Mouse (Mus musculus) stomach, embryonic 14.5 days (tissue): Measurements from ENCODE around the gene Rnase12. TPM values are rescaled to one million over a fixed set of nuclear protein-coding genes. Genes with fewer than 3 reads are reported as not detected.

Experiments
- ATAC-seq: fragments of 200-750 bp; cut with Nextera tagmentation; 2 replicates; pipeline ENCODE4 v1.8.0; 2017; ENCODE audit warnings: low read depth, moderate TSS enrichment; ENCODE audit not compliant: insufficient number of reproducible peaks, insufficient read depth, low FRiP score
- H3K27ac ChIP-seq: fragments of 300-500 bp; sonication (generic); 2 replicates; pipeline ENCODE4 v1.5.1; 2014; ENCODE audit warnings: mild to moderate bottlenecking, low read length, moderate library complexity, mixed read lengths
- H3K27me3 ChIP-seq: fragments of 300-500 bp; sonication (generic); 2 replicates; pipeline ENCODE4 v1.6.1; 2014; ENCODE audit warnings: low read length, control low read depth, mixed read lengths; ENCODE audit not compliant: control insufficient read depth, insufficient read depth
- H3K36me3 ChIP-seq: fragments of 300-500 bp; sonication (generic); 2 replicates; pipeline ENCODE4 v1.6.1; 2014; ENCODE audit warnings: mild to moderate bottlenecking, control low read depth, low read length, moderate library complexity, mixed read lengths; ENCODE audit not compliant: control insufficient read depth, insufficient read depth
- H3K4me1 ChIP-seq: fragments of 300-500 bp; sonication (generic); 2 replicates; pipeline ENCODE4 v1.6.1; 2014; ENCODE audit warnings: low read length, control low read depth, mixed read lengths; ENCODE audit not compliant: control insufficient read depth, insufficient read depth
- H3K4me2 ChIP-seq: fragments of 300-500 bp; sonication (generic); replicated peaks from 2 replicates; pipeline ENCODE4 v1.6.1; 2014; ENCODE audit warnings: low read depth, low read length, control low read depth
- H3K4me3 ChIP-seq: fragments of 300-500 bp; sonication (generic); 2 replicates; pipeline ENCODE4 v1.5.1; 2014; ENCODE audit warnings: low read depth, low read length, control low read depth
- H3K9ac ChIP-seq: fragments of 300-500 bp; sonication (generic); replicated peaks from 2 replicates; pipeline ENCODE4 v1.6.1; 2014; ENCODE audit warnings: low read depth, mild to moderate bottlenecking, control low read depth, low read length, moderate library complexity, mixed read lengths
- H3K9me3 ChIP-seq: fragments of 300-500 bp; sonication (generic); 2 replicates; pipeline ENCODE4 v1.6.1; 2016; ENCODE audit warnings: low read depth, low read length, control low read depth; ENCODE audit not compliant: control insufficient read depth
- whole genome bisulfite sequencing: fragments of 180-500 bp; shearing (Covaris S2); extraction: QIAGEN DNeasy Blood & Tissue Kit; methylation state at CpG from one replicate; pipeline ENCODE4 v1.1.7; 2014; 5-methylcytosine and 5-hydroxymethylcytosine counted together
- polyA plus RNA-seq: library from polyadenylated mRNA; unstranded; fragments of >200 nt; fragmentation: Nextera tagmentation; extraction: Ambion mirVana; gene quantifications from 2 replicates; pipeline ENCODE4 v1.2.1, GENCODE M21; 2014

Rnase12 gene
- polyA plus RNA-seq, 1 experiment from 2014 or later = 0.80 TPM

DNA sequence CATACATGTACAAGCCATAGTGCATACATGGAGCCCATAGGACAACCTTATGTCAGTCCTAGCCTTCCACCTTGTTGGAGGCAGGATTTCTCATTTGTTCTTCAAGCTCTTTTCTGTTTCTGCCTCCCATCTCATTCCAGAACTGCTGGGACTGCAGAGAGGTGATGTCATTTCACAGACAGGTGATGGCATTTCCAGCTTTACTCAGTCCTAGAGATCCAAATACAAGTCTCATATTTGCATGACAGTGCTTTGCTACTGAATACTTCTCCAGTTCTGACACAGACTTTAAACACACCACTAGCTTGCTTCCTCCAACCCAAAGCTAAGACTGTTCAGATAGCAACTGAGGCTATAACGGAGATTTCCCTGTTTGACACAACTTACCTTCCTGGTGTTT, 21.7 kb upstream of the Rnase12 start:
- Histone ChIP-seq H3K36me3 (no peaks in the 10 kb centered on the region), H3K27me3 (no peaks in the 10 kb centered on the region), H3K4me2 (no peak overlapping the region), H3K27ac (no peak overlapping the region), H3K9ac (no peak overlapping the region), H3K4me3 (no peak overlapping the region), H3K4me1 (no peaks in the 10 kb centered on the region), H3K9me3 (no peaks in the 10 kb centered on the region)
- no peak for ATAC-seq
- WGBS = 91% methylated on average over 1 of the region's 1 CpGs

DNA sequence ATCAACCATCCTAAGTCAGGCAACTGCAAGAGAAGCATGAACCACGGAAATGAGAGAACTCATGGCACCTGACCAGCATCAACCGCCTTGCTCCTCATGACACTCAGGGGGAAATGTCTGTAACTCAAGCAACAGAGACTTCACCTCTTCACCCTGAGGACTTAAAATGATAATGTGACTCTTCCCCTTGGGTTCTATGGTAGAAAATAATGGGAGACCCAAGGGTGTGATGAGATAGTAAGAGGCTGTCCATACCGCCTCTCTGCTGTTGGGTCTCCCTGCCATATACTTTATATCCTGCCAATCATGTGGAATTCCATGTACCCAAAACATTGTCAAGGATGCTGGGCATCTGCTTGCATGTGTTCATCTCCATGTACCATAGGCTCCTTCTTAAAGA, 16.9 kb upstream of the Rnase12 start, which contains the start of gene Olfr750:
TSS of gene Olfr750 (minus strand) at position 101 of the 400 bp plus-strand sequence.
- Histone ChIP-seq H3K4me3 (no peak within 1 kb of the TSS), H3K9me3 (no peaks in the 10 kb centered on the region), H3K27ac (no peak within 1 kb of the TSS), H3K4me2 (no peak within 1 kb of the TSS), H3K27me3 (no peaks in the 10 kb centered on the region), H3K36me3 (no peaks in the 10 kb centered on the region), H3K9ac (no peak within 1 kb of the TSS), H3K4me1 (no peaks in the 10 kb centered on the region)
- 83% methylated on average over 3 of the region's 3 CpGs for WGBS
- ATAC-seq = no peak

DNA sequence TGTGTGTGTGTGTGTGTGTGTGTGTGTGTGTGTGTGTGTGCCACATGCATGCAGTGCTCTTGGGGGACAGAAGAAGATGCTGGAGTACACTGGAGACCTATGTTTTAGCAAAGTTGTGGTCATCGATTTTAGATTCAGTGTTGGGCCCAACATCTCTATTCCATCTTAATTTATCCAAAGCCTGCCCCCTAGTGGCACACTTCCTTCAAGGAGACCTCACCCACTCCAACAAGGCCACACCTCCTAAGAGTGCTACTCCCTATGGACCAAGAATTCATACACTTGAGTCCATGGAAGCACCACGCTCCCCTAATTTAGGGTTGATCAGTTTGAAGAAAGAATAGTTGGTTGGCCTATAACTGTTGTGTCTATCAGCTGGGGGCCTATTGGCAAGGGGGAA, 12.2 kb upstream of the Rnase12 start:
- Histone ChIP-seq H3K4me1 (no peaks in the 10 kb centered on the region), H3K36me3 (no peaks in the 10 kb centered on the region), H3K9ac (no peak overlapping the region), H3K27ac (no peak overlapping the region), H3K27me3 (no peaks in the 10 kb centered on the region), H3K4me3 (no peak overlapping the region), H3K4me2 (no peak overlapping the region), H3K9me3 (no peaks in the 10 kb centered on the region)
- ATAC-seq = no peak
- 92% methylated on average over 2 of the region's 2 CpGs for WGBS

DNA sequence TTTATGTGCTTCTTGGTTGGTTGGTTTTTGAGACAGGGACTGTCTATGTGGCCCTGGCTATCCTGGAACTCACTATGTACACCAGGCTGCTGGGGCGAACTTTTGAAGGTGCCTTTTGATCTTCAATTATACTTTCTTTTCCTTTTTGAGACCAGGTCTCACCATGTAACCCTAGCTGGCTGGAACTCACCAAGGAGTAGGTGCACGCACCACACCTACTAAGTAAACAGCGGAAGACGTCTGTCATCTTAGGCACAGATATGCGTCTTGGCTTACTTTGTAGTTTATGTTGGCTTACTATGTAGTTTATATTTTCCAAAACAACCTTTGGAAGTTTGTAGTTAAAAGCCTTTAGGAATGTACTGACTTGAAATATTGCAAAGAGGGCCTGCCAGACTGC, 11.5 kb upstream of the Rnase12 start:
- H3K4me3 ChIP-seq = no peak overlapping the region
- no peaks in the 10 kb centered on the region for H3K9me3 ChIP-seq
- no peak overlapping the region for H3K4me2 ChIP-seq
- no peaks in the 10 kb centered on the region for H3K36me3 ChIP-seq
- no peak for ATAC-seq
- WGBS = 51% methylated on average over 5 of the region's 5 CpGs
- no peak overlapping the region for H3K27ac ChIP-seq
- no peaks in the 10 kb centered on the region for H3K27me3 ChIP-seq
- no peaks in the 10 kb centered on the region for H3K4me1 ChIP-seq
- H3K9ac ChIP-seq = no peak overlapping the region

DNA sequence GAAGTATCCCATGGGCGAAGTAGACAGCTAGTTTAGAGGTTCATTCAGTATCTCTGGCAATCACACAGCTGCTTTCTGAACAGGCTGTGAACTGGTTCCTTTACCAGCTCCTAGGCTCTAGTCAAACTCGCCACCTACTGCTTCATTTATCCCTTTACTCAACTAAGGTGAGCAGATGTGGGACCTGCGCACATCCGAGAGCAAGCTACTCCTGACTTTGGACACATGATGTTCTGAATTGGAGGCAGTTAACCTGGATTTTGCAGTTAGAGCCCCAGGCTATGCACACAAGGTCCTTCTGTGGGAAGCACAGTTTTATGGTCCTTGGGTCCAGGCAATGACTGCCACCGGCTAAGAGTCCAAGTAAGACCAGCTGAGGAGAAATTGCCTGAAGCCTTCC, 3.3 kb upstream of the Rnase12 start:
- Histone ChIP-seq H3K9me3 (no peaks in the 10 kb centered on the region), H3K4me1 (no peaks in the 10 kb centered on the region), H3K4me3 (no peak overlapping the region), H3K4me2 (no peak overlapping the region), H3K27ac (no peak overlapping the region), H3K27me3 (no peaks in the 10 kb centered on the region), H3K36me3 (no peaks in the 10 kb centered on the region), H3K9ac (no peak overlapping the region)
- WGBS = 91% methylated on average over 5 of the region's 5 CpGs
- ATAC-seq = no peak

DNA sequence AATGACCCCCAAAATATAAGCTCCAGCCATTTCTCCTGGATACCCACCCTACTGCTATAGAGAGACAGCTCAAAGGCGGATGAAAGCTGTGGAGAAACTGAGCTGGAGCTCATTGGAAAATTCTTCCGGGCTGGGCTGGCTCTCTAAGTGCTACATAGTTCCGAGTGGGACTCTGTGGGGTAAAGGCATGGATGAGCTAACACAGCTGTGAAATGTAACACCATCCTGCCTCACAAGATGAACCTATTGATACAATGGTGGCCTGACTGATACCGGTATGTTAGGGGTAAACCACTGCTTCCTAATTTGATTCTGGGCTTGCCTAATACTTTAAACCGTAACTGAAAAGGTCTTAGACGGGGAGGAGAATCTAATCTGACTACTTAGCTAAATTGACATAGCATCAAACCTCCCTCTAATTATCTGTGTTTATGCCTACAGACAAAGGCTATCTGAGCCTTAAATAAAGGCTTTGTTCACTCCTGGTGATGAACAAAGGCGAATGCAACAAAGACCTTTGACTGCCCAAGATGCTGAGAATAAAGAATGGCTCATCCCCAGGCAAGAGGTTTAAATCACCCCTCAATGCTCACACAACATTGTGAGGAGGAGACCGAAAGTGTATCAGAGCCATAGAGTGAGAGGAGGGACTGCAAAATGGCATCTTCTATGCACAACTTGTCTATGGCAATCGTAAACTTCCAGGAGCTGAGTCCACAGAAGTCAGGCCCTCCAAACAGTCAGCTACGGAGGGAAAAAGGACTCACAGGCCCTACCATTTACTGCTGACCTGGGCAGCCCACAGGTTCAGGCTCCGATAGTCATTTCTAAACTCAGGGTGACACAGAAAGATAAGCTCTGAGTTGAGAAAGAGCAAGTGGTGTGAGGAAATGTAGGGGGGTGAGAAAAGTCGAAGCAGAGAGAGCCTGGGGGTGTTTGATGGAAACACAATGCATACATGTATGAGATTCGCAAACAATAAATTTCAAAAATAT, 2.9 kb downstream of the Rnase12 start:
- H3K4me2 ChIP-seq = no peak overlapping the region
- H3K9ac ChIP-seq = no peak overlapping the region
- H3K9me3 ChIP-seq = no peaks in the 10 kb centered on the region
- no peaks in the 10 kb centered on the region for H3K27me3 ChIP-seq
- 0 out of 2 replicates have a peak, but pooled peaks cover 6% of the 10 kb centered on the region for H3K4me1 ChIP-seq
- no peaks in the 10 kb centered on the region for H3K36me3 ChIP-seq
- 64% methylated on average over 13 of the region's 13 CpGs for WGBS
- H3K27ac ChIP-seq = peak overlapping the region; percentile 10; the same call in 1 of the 2 replicates
- H3K4me3 ChIP-seq = no peak overlapping the region
- no peak for ATAC-seq

DNA sequence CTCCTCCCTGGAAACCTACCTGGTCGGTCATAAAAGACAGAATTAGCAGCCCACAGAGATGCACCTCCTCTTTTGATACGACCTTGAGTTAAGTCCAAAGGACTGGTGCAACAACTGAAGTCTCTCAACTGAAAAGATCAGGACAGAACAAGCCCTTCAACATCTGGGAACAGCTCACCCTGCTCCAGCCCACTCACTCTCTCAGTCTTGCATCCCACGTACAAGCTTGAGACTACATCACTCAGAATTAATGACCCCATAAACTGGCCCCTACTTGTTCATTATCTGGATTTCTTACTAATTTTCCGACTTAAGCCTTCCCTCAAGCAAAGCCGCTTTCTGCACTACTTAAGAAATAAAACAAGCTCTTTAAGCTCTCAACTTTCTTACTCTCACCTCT, 4.3 kb downstream of the Rnase12 start:
- Histone ChIP-seq H3K9ac (no peak overlapping the region), H3K4me3 (no peak overlapping the region), H3K4me1 (0 out of 2 replicates have a peak, but pooled peaks cover 6% of the 10 kb centered on the region), H3K9me3 (no peaks in the 10 kb centered on the region), H3K27me3 (no peaks in the 10 kb centered on the region), H3K27ac (no peak overlapping the region), H3K4me2 (no peak overlapping the region), H3K36me3 (no peaks in the 10 kb centered on the region)
- WGBS = 79% methylated on average over 5 of the region's 5 CpGs
- no peak for ATAC-seq

DNA sequence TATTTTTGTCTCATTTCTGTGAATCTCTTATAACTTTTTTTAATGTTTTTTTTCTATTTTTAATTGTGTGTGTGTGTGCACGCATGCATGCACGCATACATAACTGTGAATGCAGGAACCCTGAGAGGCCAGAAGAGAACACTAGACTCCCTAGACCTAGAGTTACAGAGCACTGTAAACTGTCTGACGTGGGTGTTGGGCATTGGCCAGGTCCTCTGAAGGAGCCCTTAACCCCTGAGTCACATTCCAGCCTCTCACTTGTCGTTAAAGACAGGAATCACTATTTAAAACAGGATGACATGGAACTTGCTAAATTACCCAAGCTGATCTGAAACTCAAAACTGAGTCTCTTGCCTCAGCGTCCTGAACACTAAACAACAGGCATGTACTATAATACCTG, 5.5 kb downstream of the Rnase12 start:
- H3K9ac ChIP-seq = no peak overlapping the region
- no peak overlapping the region for H3K4me3 ChIP-seq
- 0 out of 2 replicates have a peak, but pooled peaks cover 6% of the 10 kb centered on the region for H3K4me1 ChIP-seq
- H3K36me3 ChIP-seq = no peaks in the 10 kb centered on the region
- no peaks in the 10 kb centered on the region for H3K27me3 ChIP-seq
- H3K27ac ChIP-seq = no peak overlapping the region
- H3K9me3 ChIP-seq = no peaks in the 10 kb centered on the region
- WGBS = 51% methylated on average over 5 of the region's 5 CpGs
- no peak for ATAC-seq
- no peak overlapping the region for H3K4me2 ChIP-seq
